Mouse (Mus musculus): ENCODE data around the gene Bmp7.

- TF ChIP-seq CTCF (IDR thresholded peaks at IDR 0.05; ENCODE audit: extremely low read depth, insufficient read length, insufficient replicate concordance, low read depth, low read length) (no peak), POLR2A (IDR thresholded peaks at IDR 0.05; ENCODE audit: low read depth, low read length) (no peak)
These were observed 39.7 kb upstream of the Bmp7 start for GRCm38 (mm10) chr2:172979666-172980345.

All from small intestine, adult 2 months (tissue).